Mouse (Mus musculus) embryonic facial prominence, embryonic 11.5 days (tissue): Measurements from ENCODE around the gene Dctn2. TPM values are rescaled to one million over a fixed set of nuclear protein-coding genes. Genes with fewer than 3 reads are reported as not detected.

Experiments
- ATAC-seq: fragments of 200-750 bp; cut with Nextera tagmentation; replicated peaks from 2 replicates; pipeline ENCODE4 v1.8.0; 2017; ENCODE audit warnings: low read depth; ENCODE audit not compliant: insufficient number of reproducible peaks, low FRiP score, low TSS enrichment
- DNase-seq: peaks from one replicate; pipeline ENCODE4 v3.0.0-alpha.2; 2015; ENCODE audit warnings: low spot score
- H3K27ac ChIP-seq: fragments of 300-500 bp; sonication (generic); replicated peaks from 2 replicates; pipeline ENCODE4 v1.5.1; 2014; ENCODE audit warnings: mild to moderate bottlenecking, low read depth, low read length, control low read depth
- H3K27me3 ChIP-seq: fragments of 300-500 bp; sonication (generic); 2 replicates; pipeline ENCODE4 v1.6.1; 2014; ENCODE audit warnings: mild to moderate bottlenecking, low read length, moderate library complexity, mixed read lengths; ENCODE audit not compliant: control insufficient read depth, insufficient read depth
- H3K36me3 ChIP-seq: fragments of 300-500 bp; sonication (generic); replicated peaks from 2 replicates; pipeline ENCODE4 v1.6.1; 2014; ENCODE audit warnings: low read depth, mild to moderate bottlenecking, low read length, moderate library complexity, mixed read lengths; ENCODE audit not compliant: control insufficient read depth, insufficient read depth
- H3K4me1 ChIP-seq: fragments of 300-500 bp; sonication (generic); 2 replicates; pipeline ENCODE4 v1.6.1; 2014; ENCODE audit warnings: low read length, mixed read lengths; ENCODE audit not compliant: control insufficient read depth, insufficient read depth
- H3K4me2 ChIP-seq: fragments of 300-500 bp; sonication (generic); 2 replicates; pipeline ENCODE4 v1.6.1; 2014; ENCODE audit warnings: low read depth, mild to moderate bottlenecking, control low read depth, low read length, moderate library complexity
- H3K4me3 ChIP-seq: fragments of 300-500 bp; sonication (generic); 2 replicates; pipeline ENCODE4 v1.5.1; 2014; ENCODE audit warnings: low read depth, low read length, control low read depth
- H3K9ac ChIP-seq: fragments of 300-500 bp; sonication (generic); replicated peaks from 2 replicates; pipeline ENCODE4 v1.6.1; 2014; ENCODE audit warnings: mild to moderate bottlenecking, control low read depth, low read length
- H3K9me3 ChIP-seq: fragments of 300-500 bp; sonication (generic); replicated peaks from 2 replicates; pipeline ENCODE4 v1.6.1; 2016; ENCODE audit warnings: mild to moderate bottlenecking, low read length, inconsistent platforms, mixed read lengths; ENCODE audit not compliant: control insufficient read depth
- WGBS: fragments of 180-500 bp; shearing (Covaris S2); extraction: QIAGEN DNeasy Blood & Tissue Kit; methylation state at CpG from one replicate; pipeline ENCODE4 v1.1.7; 2014; 5-methylcytosine and 5-hydroxymethylcytosine counted together
- polyA plus RNA-seq: library from polyadenylated mRNA; unstranded; fragments of >200 nt; fragmentation: Nextera tagmentation; extraction: Ambion mirVana; gene quantifications from 2 replicates; pipeline ENCODE4 v1.2.1, GENCODE M21; 2014

Gene Dctn2
- polyA plus RNA-seq, 1 experiment from 2014 or later: 162 TPM

DNA sequence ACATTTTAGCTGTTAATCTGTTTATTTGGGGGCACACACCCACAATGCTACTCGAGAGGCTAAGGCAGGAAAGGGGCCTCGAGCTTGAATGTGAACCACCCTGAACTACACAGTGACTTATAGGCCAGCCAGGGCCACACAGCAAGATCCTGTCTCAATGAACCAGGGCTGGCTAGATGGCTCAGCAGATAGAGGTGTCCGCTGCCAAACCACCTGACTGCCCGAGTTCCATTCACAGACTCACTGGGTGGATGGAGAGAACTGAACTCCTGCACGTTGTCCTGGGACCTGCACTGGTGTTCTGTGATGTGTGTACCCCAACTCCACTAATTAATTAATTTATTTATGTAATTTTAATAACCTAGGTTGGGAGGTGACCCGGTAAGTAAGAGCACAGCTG is 8.4 kb upstream of the Dctn2 start:
- no peak overlapping the region for H3K4me2 ChIP-seq
- H3K9ac ChIP-seq: no peak overlapping the region
- H3K4me1 ChIP-seq: no peaks in the 10 kb centered on the region
- H3K27me3 ChIP-seq: peaks cover 6% of the 10 kb centered on the region
- no peak overlapping the region for H3K4me3 ChIP-seq
- 72% methylated on average over 6 of the region's 6 CpGs for WGBS
- DNase-seq (no peak), ATAC-seq (no peak)
- H3K27ac ChIP-seq: no peak overlapping the region
- no peaks in the 10 kb centered on the region for H3K9me3 ChIP-seq
- no peaks in the 10 kb centered on the region for H3K36me3 ChIP-seq

DNA sequence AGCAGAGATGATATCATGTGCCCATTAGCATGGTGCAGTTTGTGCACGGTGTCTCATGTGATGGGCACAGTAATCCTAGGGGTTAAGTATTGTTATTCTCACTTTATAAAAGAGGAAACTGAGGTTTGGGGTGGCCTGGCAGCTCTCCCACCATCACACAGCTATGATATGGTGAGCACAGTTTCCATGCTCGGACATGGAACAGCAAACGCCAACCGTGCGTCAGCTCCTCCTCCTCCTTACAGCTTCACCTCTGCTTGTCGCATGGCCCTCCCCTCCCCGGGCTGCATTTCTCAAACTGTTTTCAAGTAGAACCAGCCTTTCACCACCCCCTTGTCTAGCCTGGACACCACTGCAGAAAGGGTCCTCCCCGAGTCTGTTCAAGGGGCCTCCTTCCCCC is 7.7 kb upstream of the Dctn2 start:
- H3K36me3 ChIP-seq: no peaks in the 10 kb centered on the region
- H3K9me3 ChIP-seq: no peaks in the 10 kb centered on the region
- H3K4me2 ChIP-seq: no peak overlapping the region
- H3K4me3 ChIP-seq: no peak overlapping the region
- WGBS: 78% methylated on average over 8 of the region's 8 CpGs
- H3K9ac ChIP-seq: no peak overlapping the region
- DNase-seq: no peak
- no peaks in the 10 kb centered on the region; the same call in 1 of the 2 replicates for H3K4me1 ChIP-seq
- ATAC-seq: no peak
- H3K27me3 ChIP-seq: peaks cover 11% of the 10 kb centered on the region
- H3K27ac ChIP-seq: no peak overlapping the region

DNA sequence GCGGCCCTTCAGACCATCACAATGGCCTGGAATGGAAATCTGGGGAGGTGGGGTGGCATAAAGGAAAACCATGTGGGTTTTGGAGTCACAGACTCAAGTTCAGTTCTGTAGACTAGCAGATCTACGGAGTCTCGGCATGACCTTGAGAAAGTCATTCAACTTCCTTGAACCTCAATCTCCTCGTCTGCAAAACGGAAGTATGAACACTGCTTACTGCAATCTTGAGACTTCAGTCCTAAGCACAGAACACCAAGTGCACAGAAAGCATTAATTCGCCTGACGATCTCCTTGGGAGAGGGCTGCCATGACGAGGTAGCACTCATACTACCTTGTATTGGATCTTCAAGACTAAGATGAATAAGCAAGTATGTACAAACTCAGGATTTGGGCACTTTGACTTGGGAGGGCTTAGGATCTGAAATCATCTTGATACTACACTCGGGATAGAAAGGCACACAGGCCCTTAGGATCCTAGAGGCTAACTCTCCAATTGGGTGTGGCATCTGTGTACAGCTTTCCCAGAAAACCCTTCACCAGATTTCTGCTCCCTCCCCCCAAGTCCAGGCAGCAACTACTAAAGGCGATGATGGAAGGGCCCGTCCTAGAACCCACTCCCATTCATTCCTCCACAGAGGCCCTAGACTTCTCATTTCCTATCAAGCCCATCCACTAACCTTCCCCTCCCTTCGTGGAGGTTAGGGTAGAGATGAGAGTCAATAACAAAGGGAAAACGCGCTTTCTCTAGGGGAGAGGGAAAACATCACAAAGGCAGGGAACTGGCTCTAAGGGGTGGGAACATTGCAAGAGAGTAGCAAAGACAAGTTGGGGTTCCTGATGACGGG is 4.2 kb upstream of the Dctn2 start:
- Histone ChIP-seq H3K4me1 (no peaks in the 10 kb centered on the region; the same call in 1 of the 2 replicates), H3K27ac (no peak overlapping the region), H3K9ac (peak overlapping the region; percentile 67; the same call in 1 of the 2 replicates), H3K27me3 (peaks cover 11% of the 10 kb centered on the region), H3K9me3 (no peaks in the 10 kb centered on the region), H3K4me3 (peak overlapping the region; percentile 47), H3K4me2 (peak overlapping the region; percentile 85), H3K36me3 (no peaks in the 10 kb centered on the region)
- WGBS: 61% methylated on average over 15 of the region's 15 CpGs
- no peak for ATAC-seq
- no peak for DNase-seq

DNA sequence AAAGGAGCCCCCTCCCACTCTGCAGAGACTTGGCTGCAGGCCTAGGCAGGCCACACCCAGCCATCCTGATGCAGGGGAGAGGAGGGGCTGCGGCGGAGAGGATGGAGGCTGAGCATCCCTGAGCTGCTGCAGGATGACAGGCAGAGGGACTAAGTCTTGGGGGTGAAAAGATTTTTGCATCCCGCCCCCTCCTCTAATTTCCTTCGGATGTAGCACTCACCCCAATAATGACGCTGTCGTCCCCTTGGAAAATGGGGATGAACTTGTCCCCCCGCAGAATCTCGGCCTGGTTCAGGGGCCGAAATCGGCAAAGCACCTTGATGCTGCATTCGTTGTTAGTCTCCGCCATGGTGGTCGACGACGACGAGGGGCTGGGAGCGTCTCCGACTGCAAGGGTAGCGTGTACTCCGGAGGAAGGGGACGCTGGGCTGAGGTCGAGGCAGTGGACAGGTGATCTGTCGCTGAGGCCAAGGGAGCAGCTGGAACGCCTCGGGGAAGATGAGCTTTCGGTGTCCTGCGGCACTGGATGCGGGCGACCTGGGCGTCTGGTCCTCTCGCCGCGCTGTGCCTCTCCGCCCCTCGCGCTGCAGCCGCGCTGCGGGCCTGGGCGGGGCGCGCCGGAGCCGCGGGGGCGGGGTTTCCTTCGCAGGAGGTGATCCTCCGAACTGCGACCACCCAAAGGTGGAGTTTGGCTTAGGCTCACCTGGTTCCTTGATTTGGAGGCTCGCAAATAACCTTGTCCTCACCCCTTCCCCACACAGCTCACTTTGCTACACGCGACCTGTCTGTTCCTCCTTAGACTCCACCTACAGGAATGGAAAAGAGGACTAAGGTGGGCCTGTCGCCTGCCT is 3.4 kb upstream of the Dctn2 start, which contains the start of gene Kif5a:
Gene Kif5a (minus strand): TSS at position 801 of the 851 bp plus-strand sequence.
- peak within 1 kb of the TSS; percentile 47 for H3K4me3 ChIP-seq
- H3K9ac ChIP-seq: peak within 1 kb of the TSS; percentile 67
- no peaks in the 10 kb centered on the region; the same call in 1 of the 2 replicates for H3K4me1 ChIP-seq
- no peak within 1 kb of the TSS for H3K27ac ChIP-seq
- no peaks in the 10 kb centered on the region for H3K9me3 ChIP-seq
- DNase-seq: peak; percentile 57
- H3K4me2 ChIP-seq: peak within 1 kb of the TSS; percentile 85
- peaks cover 11% of the 10 kb centered on the region for H3K27me3 ChIP-seq
- ATAC-seq: no peak
- H3K36me3 ChIP-seq: no peaks in the 10 kb centered on the region
- WGBS: 1% methylated on average over 50 of the region's 53 CpGs

DNA sequence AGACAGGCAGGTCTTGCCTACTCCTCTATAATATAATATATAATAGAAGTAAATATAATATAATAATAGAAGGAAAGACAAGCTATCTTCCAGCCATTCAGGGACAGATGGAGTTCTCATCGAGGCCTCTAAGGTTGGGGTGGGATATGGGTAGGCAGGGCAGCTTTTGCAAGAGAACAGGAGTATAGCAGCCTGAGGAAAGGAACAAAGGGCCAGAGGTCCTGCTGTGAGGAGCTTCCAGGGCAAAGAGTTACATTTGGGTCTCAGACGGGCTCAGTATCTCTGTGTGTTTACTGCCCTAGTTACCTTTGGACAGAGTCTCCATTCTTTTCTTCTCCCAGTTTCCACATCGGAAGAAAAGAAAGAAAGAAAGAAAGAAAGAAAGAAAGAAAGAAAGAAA is 2.5 kb upstream of the Dctn2 start:
- Histone ChIP-seq H3K4me2 (no peak overlapping the region), H3K9ac (no peak overlapping the region), H3K36me3 (no peaks in the 10 kb centered on the region), H3K27ac (no peak overlapping the region), H3K9me3 (no peaks in the 10 kb centered on the region), H3K4me3 (no peak overlapping the region), H3K27me3 (peaks cover 11% of the 10 kb centered on the region), H3K4me1 (no peaks in the 10 kb centered on the region; the same call in 1 of the 2 replicates)
- whole genome bisulfite sequencing: 49% methylated on average over 3 of the region's 3 CpGs
- DNase-seq (no peak), ATAC-seq (no peak)

DNA sequence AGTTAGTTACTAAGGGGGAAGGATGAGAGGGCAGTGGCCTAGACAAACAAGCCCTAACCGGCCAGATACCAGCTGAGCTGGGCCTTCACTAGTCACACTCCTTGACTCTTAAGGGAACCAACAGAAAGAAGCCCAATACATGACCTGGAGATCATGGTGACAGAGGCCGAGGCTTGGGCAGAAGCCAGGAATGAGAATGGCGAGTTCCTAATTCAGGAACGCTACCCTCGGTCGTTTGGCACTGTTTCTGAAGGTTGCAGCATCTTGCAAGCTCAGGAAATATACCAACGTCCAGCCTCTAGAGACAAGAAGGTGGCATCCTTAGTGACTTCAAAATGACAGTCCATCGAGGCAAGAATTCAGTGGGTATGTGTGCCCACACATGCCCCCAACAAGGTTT is 1.8 kb upstream of the Dctn2 start:
- Histone ChIP-seq H3K4me2 (no peak overlapping the region), H3K27ac (no peak overlapping the region), H3K9ac (no peak overlapping the region), H3K27me3 (peaks cover 11% of the 10 kb centered on the region), H3K4me3 (no peak overlapping the region), H3K4me1 (no peaks in the 10 kb centered on the region; the same call in 1 of the 2 replicates), H3K9me3 (no peaks in the 10 kb centered on the region), H3K36me3 (no peaks in the 10 kb centered on the region; the same call in 1 of the 2 replicates)
- no peak for ATAC-seq
- no peak for DNase-seq
- WGBS: 81% methylated on average over 8 of the region's 8 CpGs

DNA sequence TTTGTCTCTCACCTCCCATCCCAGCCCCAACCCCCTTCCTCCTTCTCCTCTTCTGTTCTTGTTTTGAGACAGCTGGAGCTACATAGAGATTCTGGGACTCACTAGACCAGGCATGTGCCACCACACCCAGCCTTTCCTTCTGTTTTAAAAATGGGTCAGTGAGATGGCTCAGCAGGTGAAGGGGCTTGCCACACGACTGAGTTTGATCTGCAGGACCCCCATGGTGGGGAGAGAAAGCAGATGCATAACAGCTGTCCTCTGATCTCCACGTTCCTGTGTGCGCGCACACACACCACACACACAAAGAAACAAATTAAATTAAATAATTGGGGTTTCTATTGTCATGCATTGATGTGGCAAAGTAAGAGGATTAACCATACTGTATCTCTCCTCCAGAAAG is 1.2 kb upstream of the Dctn2 start:
- Histone ChIP-seq H3K4me1 (no peaks in the 10 kb centered on the region; the same call in 1 of the 2 replicates), H3K9ac (no peak overlapping the region), H3K4me2 (no peak overlapping the region), H3K9me3 (no peaks in the 10 kb centered on the region), H3K27me3 (peaks cover 11% of the 10 kb centered on the region), H3K36me3 (no peaks in the 10 kb centered on the region; the same call in 1 of the 2 replicates), H3K27ac (no peak overlapping the region), H3K4me3 (no peak overlapping the region)
- no peak for ATAC-seq
- DNase-seq: no peak
- WGBS: 70% methylated on average over 4 of the region's 4 CpGs
